Mouse (Mus musculus) frontal cortex, adult (tissue): ENCODE data around the gene Rcan1.
"Not testable (repeated sequence)": the region's sequence is repeated elsewhere in the genome, so short reads cannot be mapped to it uniquely, and the experiment has no call there.

Experiments used
- ATAC-seq: cut with Nextera tagmentation; 2 replicates; pipeline ENCODE4 v1.9.2; 2017; ENCODE audit warnings: mild to moderate bottlenecking, moderate library complexity, mixed read lengths; ENCODE audit not compliant: low TSS enrichment

Gene Rcan1

DNA sequence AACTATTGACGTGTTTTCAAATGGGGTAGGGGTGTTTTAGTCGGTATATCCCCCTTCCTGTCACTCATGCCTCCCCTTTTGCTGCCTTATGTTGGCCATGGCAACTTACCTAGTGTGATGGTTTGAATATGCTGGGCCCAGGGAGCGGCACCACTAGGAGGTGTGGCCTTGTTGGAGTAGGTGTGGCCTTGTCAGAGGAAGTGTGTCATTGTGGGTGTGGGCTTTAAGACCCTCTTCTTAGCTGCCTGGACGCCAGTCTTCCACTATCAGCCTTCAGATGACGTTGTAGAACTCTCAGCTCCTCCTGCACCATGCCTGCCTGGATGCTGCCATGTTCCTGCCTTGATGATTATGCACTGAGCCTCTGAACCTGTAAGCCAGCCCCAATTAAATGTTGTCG lies at the start of gene Rcan1:
TSS of gene Rcan1 (minus strand) at position 162 of the 400 bp plus-strand sequence.
- no peak for ATAC-seq

- ATAC-seq = peak; percentile 79; the same call in 1 of the 2 replicates
Measured at GRCm38 (mm10) chr16:92519820-92520492, 49.3 kb upstream of the Rcan1 start.

DNA sequence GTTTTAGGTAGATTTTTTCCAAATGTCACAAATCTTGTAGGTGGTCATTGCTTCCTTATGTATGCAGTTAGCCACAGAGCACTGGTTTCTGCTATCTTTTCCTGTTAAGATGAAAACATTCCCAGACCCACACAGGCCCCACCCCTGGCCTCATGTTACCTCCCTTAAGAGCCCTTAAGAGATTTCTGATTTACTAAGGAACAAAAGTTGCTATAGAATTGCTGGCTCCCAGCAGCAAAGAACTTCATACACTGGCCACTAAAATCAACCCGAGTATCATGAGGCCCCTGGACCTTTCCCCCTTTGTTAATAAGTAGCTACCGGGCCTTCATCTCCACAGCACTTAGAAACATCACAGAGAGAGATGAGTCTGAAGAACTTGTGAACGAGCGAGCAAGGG lies 48.1 kb upstream of the Rcan1 start:
- ATAC-seq = no peak

DNA sequence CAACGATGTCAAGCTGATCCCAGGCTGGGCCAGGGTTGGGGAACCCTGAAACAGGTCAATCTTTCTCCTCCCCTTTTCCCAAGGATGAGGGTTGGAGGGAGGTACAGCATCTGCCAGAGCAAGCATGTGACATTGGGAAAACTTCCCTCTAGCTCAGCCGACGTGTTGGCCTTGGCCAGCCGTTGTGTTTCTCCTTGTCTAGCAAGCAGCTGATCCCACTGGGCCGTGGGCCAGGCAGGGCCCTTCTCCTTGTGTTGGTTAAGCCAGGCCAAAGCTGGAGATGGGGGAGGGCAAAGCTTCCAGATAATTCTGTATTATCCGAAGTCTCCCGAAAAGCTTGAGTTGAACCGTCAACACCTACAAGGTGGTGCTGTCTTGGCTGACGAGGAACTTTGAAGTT lies 45.5 kb upstream of the Rcan1 start:
- ATAC-seq = no peak

GRCm38 (mm10) chr16:92514896-92515295 lies 44.2 kb upstream of the Rcan1 start:
- ATAC-seq = not testable (repeated sequence)

DNA sequence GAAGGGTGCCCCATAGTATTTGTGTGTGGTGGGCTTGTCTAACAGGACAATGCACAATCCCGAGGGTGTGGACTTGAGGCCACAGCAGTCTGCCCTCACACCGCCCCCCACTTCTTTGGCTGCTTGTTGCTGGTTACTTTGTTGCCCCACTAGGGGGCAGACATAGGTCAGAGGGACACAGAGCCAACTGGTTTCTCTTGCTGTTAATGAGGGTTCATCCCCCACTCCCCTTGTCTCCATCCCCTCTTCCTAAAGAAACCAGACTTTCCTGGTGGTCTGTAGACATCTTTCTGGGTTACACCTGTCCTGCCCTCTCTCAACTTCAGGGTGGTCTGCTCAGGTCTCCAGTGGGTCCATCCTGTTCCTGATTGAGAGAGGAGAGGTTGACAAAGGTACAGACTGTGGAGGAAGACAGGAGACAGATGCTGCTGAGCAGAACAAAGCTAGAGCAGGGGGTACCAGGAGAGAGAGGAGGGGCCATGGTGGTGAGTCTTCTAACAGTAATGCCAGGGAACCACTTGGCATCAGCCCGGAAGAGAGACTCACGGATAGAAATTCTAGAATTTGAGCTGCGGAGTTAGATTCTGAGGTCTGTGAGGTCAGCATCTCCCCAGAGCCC lies 41.2 kb upstream of the Rcan1 start:
- ATAC-seq = no peak

DNA sequence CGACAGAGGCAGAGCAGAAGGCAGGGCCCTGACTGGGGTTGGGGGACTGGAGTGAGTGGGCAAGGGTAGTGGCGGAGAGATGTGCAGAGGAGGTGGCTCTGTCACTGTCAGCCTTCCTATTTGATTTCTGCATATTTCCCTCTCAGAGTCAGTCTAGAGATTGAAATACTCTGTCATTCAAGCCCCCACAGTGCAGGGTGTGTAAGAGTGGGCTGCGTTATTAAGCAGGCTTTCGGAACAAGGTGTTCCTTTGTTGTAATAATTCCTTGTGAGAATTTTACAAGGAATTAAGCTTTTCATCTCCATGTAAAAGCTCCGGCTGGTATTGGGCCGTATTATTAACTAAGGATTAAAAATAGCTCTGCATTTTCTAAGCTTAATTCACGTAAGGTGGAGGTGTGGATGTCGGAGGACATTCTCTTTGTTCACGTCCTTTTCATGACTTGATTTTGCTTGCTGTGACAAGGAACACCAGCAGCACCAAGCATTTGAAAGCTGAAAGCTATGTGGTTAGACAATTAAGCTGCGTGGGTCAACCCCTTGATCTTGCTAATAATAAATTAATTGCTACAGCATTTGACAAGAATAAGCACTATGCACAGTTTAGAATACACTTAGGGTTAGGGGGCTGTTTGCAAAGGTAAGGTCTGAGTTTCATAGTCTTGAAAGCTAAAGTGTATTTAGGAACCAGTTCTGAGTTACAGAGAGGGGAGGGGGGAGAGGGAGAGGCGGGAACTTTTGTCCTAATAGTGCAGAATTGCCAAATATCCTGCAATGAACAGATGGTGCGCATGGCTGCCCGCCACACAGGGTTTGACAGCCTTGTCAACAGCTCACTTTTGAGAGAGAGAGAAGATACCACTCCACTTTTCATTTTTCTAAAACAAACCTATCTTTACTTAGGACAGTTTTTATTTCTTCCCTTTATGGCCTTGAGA lies 40.4 kb upstream of the Rcan1 start:
- ATAC-seq = no peak

GRCm38 (mm10) chr16:92507573-92507972 lies 36.9 kb upstream of the Rcan1 start:
- ATAC-seq = no peak

DNA sequence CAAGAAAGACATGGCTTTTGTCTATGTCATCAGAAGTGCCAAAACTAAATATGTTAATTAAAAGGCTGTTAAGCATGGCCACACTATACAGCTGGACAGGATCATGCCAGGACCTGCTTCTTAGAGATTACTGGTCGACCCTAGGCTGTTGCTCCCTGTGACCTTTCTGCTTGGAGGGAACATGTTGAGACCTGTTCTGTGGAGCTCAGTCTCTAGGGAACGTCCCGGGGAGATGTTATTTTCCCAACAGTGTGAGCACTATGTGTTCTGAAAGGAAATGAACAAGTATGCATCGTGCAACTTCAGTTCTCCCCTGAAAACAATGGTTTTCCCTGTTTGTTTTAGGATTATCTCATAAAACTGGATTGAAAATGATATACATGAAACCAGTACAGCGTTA lies 32.4 kb upstream of the Rcan1 start:
- no peak for ATAC-seq

DNA sequence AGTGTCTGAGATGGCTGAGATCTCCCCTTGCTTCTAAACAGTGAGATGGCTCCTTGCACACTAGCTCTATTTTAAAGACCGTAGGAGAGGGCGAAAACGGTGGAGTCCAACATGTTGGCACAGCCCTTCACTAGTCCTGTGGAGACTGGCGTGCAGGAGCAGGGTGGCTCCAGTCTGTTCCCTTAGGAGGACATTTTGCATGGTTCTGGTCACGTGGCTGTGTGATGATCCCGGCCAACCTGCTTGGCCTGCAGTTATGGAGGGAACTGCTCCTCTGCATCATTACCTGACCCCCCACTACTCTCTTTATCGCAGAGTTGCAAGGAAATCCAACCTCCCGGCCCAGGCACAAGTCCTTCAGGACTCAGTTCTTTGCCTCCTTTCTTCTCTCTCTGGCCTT lies 29.9 kb upstream of the Rcan1 start:
- ATAC-seq = no peak

GRCm38 (mm10) chr16:92499324-92499723 lies 28.7 kb upstream of the Rcan1 start:
- no peak for ATAC-seq

DNA sequence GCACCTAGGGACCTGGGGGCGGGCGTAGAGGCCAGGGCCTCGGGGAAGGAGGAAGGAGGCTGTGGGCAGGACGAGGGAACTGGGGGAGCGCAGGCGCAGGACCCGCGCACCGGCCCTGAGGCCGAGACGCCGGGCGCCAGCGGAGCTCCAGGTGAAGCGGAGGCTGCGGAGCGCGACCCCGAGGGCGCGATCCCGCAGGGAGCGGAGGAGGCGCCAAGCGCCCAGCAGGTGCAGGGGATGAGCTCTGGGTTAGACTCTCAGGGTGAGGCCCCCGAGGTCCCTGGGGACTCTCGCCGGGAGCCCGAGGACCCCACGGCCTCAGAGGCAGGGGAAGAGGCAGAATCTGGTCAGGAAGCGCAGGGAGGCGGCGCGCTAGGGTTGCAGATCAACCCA lies 27.9 kb upstream of the Rcan1 start:
- ATAC-seq = no peak

DNA sequence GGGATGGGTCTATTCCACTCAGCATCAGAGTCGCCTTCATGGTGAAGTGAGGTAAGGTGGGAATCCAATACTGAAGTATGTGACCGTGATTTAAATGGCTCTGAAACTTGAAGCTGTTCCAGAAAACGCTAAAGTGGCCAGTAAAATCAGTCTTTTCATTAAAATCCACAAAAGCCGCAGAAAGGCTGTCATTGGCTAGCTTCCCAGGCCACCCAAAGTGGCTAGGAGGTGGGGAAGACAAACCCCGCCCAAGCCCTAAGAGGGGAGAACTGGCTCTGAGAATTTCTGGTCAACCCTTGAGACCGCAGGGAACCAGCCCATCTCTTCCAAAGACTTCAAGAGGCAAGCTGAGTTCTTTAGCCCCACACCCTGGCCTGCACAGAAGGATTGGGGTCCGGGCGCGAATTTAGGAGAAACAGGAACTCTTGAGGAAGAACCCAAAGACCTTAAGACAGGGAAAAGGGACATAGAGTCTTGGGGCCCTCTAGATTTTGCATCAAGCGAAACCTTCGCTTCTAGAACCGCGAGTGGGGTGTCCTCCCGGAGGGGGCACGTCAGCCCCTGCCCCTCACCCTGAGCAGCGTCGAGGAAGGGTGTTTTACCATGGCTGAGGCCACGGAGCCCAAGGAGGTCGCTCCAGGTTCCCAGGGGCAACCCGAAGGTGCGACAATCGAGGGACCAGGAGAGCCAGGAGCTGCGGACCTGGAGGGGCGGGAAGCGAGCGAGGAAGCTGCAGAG lies 27.4 kb upstream of the Rcan1 start:
- no peak for ATAC-seq

- no peak for ATAC-seq
Measured at GRCm38 (mm10) chr16:92489356-92489755, 18.7 kb upstream of the Rcan1 start.

DNA sequence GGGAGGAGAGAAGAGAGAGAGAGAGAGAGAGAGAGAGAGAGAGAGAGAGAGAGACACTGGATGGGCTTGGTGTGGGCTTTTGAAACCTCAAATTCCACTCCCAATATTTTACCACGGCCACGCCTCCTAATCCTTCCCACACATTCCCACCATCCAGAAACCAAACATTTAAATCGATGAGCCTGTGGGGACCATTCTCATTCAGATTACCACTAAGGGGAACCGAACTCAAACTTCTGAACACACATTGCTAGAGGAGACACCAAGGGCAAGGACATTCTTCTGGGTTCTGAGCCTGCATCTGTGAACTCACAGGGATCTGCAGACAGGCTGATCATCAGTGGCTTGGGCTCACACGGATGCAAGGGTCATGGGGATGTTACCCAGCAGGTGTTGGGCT lies 17.8 kb upstream of the Rcan1 start:
- ATAC-seq = no peak

DNA sequence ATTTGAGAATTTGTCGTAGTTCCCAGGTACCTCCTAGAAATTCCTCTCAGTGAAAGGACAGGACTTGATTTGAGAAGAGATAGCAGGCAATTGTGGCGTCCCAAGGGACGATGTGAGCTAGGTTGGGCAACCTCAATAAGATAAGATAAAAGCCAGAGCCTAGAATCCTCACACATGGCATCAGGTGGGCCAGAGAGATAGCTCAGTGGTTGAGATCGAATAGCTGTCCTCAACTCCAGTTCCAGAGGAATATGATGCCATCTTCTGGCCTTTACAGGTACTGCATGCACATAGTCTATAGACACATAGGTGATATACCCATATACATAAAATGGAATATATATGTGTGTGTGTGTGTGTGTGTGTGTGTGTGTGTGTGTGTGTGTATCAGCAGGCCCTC lies 16.8 kb upstream of the Rcan1 start:
- ATAC-seq = peak; percentile 34; the same call in 1 of the 2 replicates

- no peak for ATAC-seq
Measured at GRCm38 (mm10) chr16:92487086-92487485, 16.4 kb upstream of the Rcan1 start.

DNA sequence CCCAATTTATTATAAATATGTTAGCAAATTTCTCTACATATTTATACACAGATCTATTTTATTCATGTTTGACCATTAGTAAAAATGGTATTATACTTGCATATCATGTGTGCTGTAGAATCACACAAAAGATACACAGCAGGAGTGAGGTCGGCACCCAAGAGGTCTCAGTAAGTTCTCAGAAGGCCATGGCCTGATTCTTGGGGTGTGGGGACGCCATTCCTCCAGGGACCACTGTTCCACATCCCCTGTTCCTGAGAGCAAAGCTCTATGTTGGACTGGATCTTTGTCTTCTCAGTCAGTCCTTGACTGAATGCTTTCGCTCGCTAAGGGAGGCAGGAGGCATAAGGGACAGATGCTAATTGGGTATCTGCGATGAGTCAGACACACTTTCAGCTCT lies 14.8 kb upstream of the Rcan1 start, which contains the start of gene Clic6:
TSS of gene Clic6 (plus strand) at position 301 of the 400 bp plus-strand sequence.
- no peak for ATAC-seq

DNA sequence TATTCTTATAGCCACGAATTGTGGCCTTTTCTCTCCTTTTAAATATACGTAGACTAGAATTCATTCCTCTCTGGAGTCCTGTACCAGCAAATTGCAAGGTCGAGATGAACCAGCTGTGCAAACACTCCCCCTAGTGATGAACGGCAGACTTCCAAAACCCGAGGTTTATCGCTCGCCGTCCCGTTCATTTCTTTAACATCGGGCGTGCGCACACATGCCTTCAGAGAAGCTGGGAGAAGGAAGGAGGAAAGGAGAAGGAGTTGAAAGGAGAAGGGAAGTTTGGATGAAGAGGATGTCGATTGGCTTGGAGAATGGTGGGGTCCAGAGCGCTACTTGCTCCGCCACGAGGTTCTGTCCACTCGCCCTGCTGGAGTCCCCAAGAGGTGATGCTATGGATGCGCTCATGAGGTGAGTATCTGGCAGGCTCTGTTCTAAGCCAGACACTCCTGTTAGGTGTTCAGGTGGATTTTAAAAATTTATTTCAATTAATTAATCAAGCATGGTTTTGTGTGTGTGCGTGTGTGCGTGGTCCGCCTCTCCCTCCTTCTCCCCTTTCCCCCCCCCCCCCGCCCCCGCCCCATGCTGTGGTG lies 8.0 kb upstream of the Rcan1 start:
- ATAC-seq = peak; percentile 97

DNA sequence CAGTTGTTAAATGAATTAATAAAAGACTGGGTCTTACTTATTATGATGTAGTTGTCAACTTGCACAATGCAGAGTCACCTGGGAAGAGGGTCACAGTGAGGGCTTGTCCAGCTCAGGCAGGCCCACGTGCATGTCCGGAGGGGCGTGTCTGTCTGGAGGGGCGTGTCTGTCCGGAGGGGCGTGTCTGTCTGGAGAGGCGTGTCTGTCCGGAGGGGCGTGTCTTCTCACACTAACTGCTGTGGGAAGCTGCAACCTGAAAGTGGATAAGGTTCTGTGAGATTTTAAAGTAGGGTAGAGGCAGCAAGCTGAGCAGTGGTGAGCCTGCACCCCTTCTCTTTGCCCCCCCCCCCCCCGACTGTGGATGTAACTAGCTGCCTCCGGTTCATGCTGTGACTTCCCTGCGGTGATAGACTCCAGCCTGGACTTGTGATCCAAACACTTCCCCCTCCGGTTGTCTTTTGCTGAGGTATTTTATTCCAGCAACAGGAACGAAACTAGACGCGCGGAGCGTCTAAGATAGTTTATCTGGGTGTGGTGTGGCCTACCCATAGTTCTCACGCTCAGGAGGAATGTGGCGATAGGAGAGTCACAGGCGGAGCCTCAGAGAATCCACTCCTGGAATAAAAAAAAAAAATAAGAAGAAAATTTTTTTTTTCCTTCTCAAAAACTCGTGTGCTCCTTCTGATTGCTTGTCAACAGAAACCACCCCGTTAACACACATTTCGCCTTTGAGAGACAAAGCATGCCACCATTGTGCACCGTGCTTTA lies 4.6 kb upstream of the Rcan1 start:
- no peak for ATAC-seq

- ATAC-seq = no peak
Measured at GRCm38 (mm10) chr16:92472898-92473297, 2.2 kb upstream of the Rcan1 start.
